Mouse (Mus musculus): ENCODE measurements at regions not wholly inside any gene's neighbourhood (a gene's known extent, or its start where the extent isn't known, plus 50 kb on each side); places are given as distances from the start of the nearest gene placed in this dataset.

- Histone ChIP-seq H3K4me2 (ENCODE audit: low read depth, low read length, poor library complexity, severe bottlenecking) (no peak overlapping the region), H3K4me3 (ENCODE audit: low read depth, low read length) (no peak overlapping the region), H3K27me3 (ENCODE audit: insufficient read depth, low read length) (no peaks in the 10 kb centered on the region), H3K9me3 (ENCODE audit: low read length) (no peaks in the 10 kb centered on the region), H3K36me3 (ENCODE audit: insufficient read depth, low read length) (no peaks in the 10 kb centered on the region), H3K9ac (replicated peaks; ENCODE audit: low read length, poor library complexity, severe bottlenecking) (no peak overlapping the region), H3K27ac (ENCODE audit: low read depth, low read length) (no peak overlapping the region), H3K4me1 (ENCODE audit: insufficient read depth, low read length) (no peaks in the 10 kb centered on the region)
- no peak for ATAC-seq (ENCODE audit: low FRiP score)
- WGBS, result 77% methylated on average over 6 of the region's 6 CpGs
- no peak for DNase-seq (ENCODE audit: low spot score)
- no peak for TF ChIP-seq CTCF (IDR thresholded peaks at IDR 0.05)
These were observed 228.9 kb upstream of the Amd2 start for GRCm38 (mm10) chr10:35940641-35941040.

Measured in midbrain, postnatal 0 days (tissue).